Mouse (Mus musculus) liver, embryonic 18 days (tissue): ENCODE data around the gene Zfp65. TPM values are rescaled to one million over a fixed set of nuclear protein-coding genes. Genes with fewer than 3 reads are reported as not detected.

ENCODE experiments used
- polyA plus RNA-seq: library from polyadenylated mRNA; depleted of rRNA; stranded (reverse); fragments of >200 nt; gene quantifications from 2 replicates; pipeline ENCODE4 v1.2.3, GENCODE M21; 2012; rRNA removed

Zfp65 gene
- polyA plus RNA-seq, result 1.2 and 1.4 TPM in 2 replicates

GRCm38 (mm10) chr13:67728641-67729318, at the start of gene Zfp65:
Gene Zfp65, minus strand, starts transcription at chr13:67729173.

DNA sequence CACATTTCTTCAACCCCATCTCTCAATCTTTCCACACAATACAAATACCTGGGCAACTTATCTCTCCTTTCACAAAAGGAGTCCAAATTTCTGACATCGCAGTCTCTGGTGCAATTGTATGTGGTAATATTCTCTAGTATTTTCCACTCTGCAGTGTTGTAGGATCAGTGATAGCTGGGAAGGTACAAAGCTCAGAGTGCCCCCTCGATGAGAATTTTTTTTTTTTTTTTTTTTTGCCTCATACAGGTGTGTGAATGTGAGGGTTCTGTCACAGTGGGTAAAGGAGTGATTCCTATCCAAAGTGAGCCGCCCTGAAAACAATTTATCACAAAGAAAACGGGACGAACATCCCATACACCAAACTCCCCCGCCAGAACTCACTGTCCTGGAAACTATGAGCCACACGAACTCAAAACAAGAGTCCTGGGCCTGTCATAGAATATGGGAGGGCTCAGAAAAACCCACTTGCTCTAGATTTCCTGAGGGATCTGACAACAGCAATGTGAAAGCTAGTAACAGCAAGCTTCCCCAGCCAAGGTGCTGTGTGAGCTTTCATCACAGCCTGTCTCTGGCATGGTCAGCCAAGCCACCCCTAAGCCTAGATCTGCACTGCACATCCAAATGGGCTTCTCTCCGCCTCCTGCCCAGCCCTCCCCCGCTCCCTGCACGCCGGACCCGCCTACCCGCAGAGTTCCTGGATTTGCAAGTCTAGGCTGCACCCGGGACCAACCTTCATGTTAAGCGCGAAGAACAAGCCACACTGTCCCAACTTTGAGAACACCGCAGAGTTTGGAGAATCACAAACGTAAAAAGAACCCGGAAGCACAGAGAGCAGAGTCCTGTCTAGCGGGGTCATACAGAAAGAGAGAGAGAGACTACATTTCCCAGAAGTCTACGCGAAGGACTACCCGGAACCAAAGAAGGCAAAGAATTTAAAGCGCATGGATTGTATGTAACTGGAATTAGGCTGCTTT, 25.6 kb upstream of the Zfp65 start, which contains the start of gene Zfp85:
TSS of gene Zfp85 (minus strand) at position 896 of the 974 bp plus-strand sequence.

GRCm38 (mm10) chr13:67686971-67687370, 42.0 kb downstream of the Zfp65 start, which contains the start of gene Zfp738:
Gene Zfp738, minus strand, starts transcription at chr13:67687071.

Other genes starting within 250 kb of the Zfp65 start
- gene Zfp874b, start 244.9 kb downstream of the Zfp65 start, polyA plus RNA-seq, result 2.4 and 2.6 TPM in 2 replicates
- gene Zfp58, start 228.6 kb downstream of the Zfp65 start, polyA plus RNA-seq, result 1.2 and 1.3 TPM in 2 replicates
- not detected in 2 replicates for gene Gm26965, start 203.0 kb downstream of the Zfp65 start, polyA plus RNA-seq
- gene Zfp87, start 203.0 kb downstream of the Zfp65 start, polyA plus RNA-seq, result 7.7 and 8.6 TPM in 2 replicates
- gene Zfp748, start 175.3 kb downstream of the Zfp65 start, polyA plus RNA-seq, result 1.7 and 1.9 TPM in 2 replicates
- gene Zfp729b, start 119.5 kb downstream of the Zfp65 start, polyA plus RNA-seq, result 0.84 TPM in 2 replicates
- gene Gm49345, start 91.4 kb downstream of the Zfp65 start, polyA plus RNA-seq, result not detected in 2 replicates
- gene Zfp729a, start 91.4 kb downstream of the Zfp65 start, polyA plus RNA-seq, result 0.81 and 0.91 TPM in 2 replicates
- 2.1 and 2.3 TPM in 2 replicates for gene Zfp738, start 42.1 kb downstream of the Zfp65 start, polyA plus RNA-seq
- 0.68 and 0.71 TPM in 2 replicates for gene Zfp85, start 26.1 kb upstream of the Zfp65 start, polyA plus RNA-seq
- gene Zfp493, start 50.5 kb upstream of the Zfp65 start, polyA plus RNA-seq, result 0.37 and 0.38 TPM in 2 replicates
- 0.48 and 0.59 TPM in 2 replicates for gene Zfp273, start 84.6 kb upstream of the Zfp65 start, polyA plus RNA-seq
- gene Gm10037, start 101.9 kb upstream of the Zfp65 start, polyA plus RNA-seq, result 0.38 and 0.40 TPM in 2 replicates
- not detected in 2 replicates for gene BC048507, start 134.2 kb upstream of the Zfp65 start, polyA plus RNA-seq